Mouse (Mus musculus): ENCODE measurements at regions not wholly inside any gene's neighbourhood (a gene's known extent, or its start where the extent isn't known, plus 50 kb on each side); places are given as distances from the start of the nearest gene placed in this dataset.

DNA sequence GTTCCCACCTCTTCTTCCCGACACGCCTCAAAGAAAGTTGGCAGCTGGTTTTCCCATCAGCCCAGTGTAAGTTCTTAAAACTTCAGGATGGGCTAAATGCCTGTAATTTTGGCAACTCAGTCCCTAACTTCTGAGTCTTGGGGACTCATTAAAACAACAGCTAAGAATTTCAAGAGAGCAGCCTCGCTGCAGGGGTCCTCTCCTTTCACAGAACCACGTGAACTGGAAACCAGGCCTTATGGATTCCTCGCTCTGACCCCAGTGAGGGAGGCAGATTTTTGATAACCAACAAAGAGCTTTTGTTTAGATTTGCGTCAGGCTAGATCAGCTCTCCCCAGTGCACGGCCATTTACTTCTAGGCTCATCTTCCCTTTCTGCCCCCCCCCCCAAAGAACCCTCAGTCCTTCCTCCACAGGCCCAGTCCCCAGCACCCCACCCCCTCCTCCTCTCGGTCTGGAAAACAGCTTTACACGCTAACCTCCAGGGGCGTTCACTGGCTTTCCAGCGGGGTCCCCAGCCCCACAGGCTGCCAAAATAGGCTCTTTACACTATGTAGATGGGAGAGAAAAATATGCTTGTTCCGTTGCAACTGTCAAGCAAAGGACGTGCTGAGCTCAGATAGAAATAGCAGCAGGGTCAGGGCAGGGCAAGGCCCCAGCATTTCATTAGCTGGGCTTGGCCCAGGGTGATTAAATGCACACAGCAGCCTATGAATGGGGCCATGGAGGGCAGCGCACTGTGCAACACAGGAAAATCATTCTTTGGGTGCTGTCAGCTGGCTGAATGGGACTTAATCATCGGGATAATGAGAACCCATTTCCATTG is 233.5 kb downstream of the Zfp36l1 start:
- H3K4me1 ChIP-seq (replicated peaks; ENCODE audit: insufficient read depth, low read length), result peaks cover 18% of the 10 kb centered on the region
- ATAC-seq (replicated peaks; ENCODE audit: low FRiP score, low read depth) (peak; percentile 37; the same call in 1 of the 2 replicates), DNase-seq (ENCODE audit: low spot score) (peak; percentile 90)
- H3K27me3 ChIP-seq (ENCODE audit: insufficient read depth, low read length), result no peaks in the 10 kb centered on the region
- H3K9me3 ChIP-seq (replicated peaks; ENCODE audit: low read length), result no peaks in the 10 kb centered on the region
- no peak overlapping the region for H3K9ac ChIP-seq (ENCODE audit: low read depth, low read length)
- H3K27ac ChIP-seq, result peak overlapping the region; percentile 73
- no peak; the same call in 1 of the 2 replicates for TF ChIP-seq CTCF (IDR thresholded peaks at IDR 0.05; ENCODE audit: low read depth)
- no peaks in the 10 kb centered on the region for H3K36me3 ChIP-seq (ENCODE audit: insufficient read depth, low read length)
- H3K4me3 ChIP-seq (replicated peaks; ENCODE audit: low read depth, low read length), result no peak overlapping the region
- no peak overlapping the region for H3K4me2 ChIP-seq (ENCODE audit: low read length)
- WGBS, result 16% methylated on average over 15 of the region's 15 CpGs

DNA sequence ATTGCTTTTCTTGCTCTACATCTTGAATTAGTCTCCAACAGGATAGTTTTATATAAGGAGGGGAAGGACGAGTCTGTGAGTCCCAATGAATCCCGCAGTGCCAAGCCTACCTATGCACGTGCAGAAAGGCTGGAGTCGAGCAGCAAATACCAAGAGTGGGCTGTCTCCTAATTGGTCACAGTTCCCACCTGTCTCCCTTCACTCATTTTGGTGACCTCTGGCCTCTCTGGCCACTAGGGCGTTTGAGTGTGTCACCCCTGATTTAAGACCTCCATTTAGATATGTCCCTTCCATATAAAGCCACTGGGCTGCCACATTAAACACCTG is 234.1 kb downstream of the Zfp36l1 start:
- 39% methylated on average over 5 of the region's 5 CpGs for WGBS
- Histone ChIP-seq H3K27me3 (ENCODE audit: insufficient read depth, low read length) (no peaks in the 10 kb centered on the region), H3K9me3 (replicated peaks; ENCODE audit: low read length) (no peaks in the 10 kb centered on the region), H3K4me3 (replicated peaks; ENCODE audit: low read depth, low read length) (no peak overlapping the region), H3K4me2 (ENCODE audit: low read length) (no peak overlapping the region), H3K36me3 (ENCODE audit: insufficient read depth, low read length) (no peaks in the 10 kb centered on the region), H3K4me1 (replicated peaks; ENCODE audit: insufficient read depth, low read length) (peaks cover 18% of the 10 kb centered on the region), H3K9ac (ENCODE audit: low read depth, low read length) (no peak overlapping the region), H3K27ac (peak overlapping the region; percentile 73; the same call in 1 of the 2 replicates)
- ATAC-seq (replicated peaks; ENCODE audit: low FRiP score, low read depth), result no peak
- DNase-seq (ENCODE audit: low spot score), result no peak
- no peak for TF ChIP-seq CTCF (IDR thresholded peaks at IDR 0.05; ENCODE audit: low read depth)

DNA sequence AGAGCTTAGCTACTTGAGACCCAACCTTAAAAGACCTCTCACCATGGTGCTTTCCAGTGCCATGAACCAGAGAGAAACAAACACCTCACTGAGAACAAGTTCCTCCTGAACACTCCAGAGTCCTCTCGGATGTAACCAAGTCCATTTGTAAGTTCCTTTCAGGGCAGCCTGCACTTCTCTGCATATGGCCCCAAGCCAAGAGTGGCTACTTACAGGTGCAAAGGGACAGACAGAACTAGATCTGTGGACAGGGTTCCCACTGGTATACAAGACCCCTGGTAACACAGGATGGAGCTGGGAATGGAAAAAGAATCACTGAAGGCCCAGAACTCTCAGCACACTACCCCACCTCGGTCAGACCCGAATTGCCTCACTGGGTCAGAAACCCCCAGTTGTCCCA is 234.7 kb downstream of the Zfp36l1 start:
- ATAC-seq (replicated peaks; ENCODE audit: low FRiP score, low read depth) (no peak), DNase-seq (ENCODE audit: low spot score) (no peak)
- Histone ChIP-seq H3K4me1 (replicated peaks; ENCODE audit: insufficient read depth, low read length) (peaks cover 18% of the 10 kb centered on the region), H3K9me3 (replicated peaks; ENCODE audit: low read length) (no peaks in the 10 kb centered on the region), H3K27me3 (ENCODE audit: insufficient read depth, low read length) (no peaks in the 10 kb centered on the region), H3K9ac (ENCODE audit: low read depth, low read length) (no peak overlapping the region), H3K4me2 (ENCODE audit: low read length) (no peak overlapping the region), H3K27ac (no peak overlapping the region), H3K36me3 (ENCODE audit: insufficient read depth, low read length) (no peaks in the 10 kb centered on the region), H3K4me3 (replicated peaks; ENCODE audit: low read depth, low read length) (no peak overlapping the region)
- no peak for TF ChIP-seq CTCF (IDR thresholded peaks at IDR 0.05; ENCODE audit: low read depth)
- 76% methylated on average over 3 of the region's 3 CpGs for WGBS

- DNase-seq (ENCODE audit: low spot score) (no peak), ATAC-seq (replicated peaks; ENCODE audit: low FRiP score, low read depth) (no peak)
- Histone ChIP-seq H3K9ac (ENCODE audit: low read depth, low read length) (no peak overlapping the region), H3K4me2 (ENCODE audit: low read length) (no peak overlapping the region), H3K4me3 (replicated peaks; ENCODE audit: low read depth, low read length) (no peak overlapping the region), H3K36me3 (ENCODE audit: insufficient read depth, low read length) (no peaks in the 10 kb centered on the region), H3K9me3 (replicated peaks; ENCODE audit: low read length) (no peaks in the 10 kb centered on the region), H3K27me3 (ENCODE audit: insufficient read depth, low read length) (no peaks in the 10 kb centered on the region), H3K27ac (no peak overlapping the region), H3K4me1 (replicated peaks; ENCODE audit: insufficient read depth, low read length) (peaks cover 6% of the 10 kb centered on the region)
- 44% methylated on average over 2 of the region's 2 CpGs for WGBS
- TF ChIP-seq CTCF (IDR thresholded peaks at IDR 0.05; ENCODE audit: low read depth), result no peak
Measured at GRCm38 (mm10) chr12:79874333-79874732, 238.5 kb downstream of the Zfp36l1 start.

GRCm38 (mm10) chr12:79865179-79865552 is 247.6 kb downstream of the Zfp36l1 start:
- Histone ChIP-seq H3K4me3 (replicated peaks; ENCODE audit: low read depth, low read length) (no peak overlapping the region), H3K9me3 (replicated peaks; ENCODE audit: low read length) (no peaks in the 10 kb centered on the region), H3K4me2 (ENCODE audit: low read length) (no peak overlapping the region), H3K27me3 (ENCODE audit: insufficient read depth, low read length) (no peaks in the 10 kb centered on the region), H3K9ac (ENCODE audit: low read depth, low read length) (no peak overlapping the region), H3K36me3 (ENCODE audit: insufficient read depth, low read length) (no peaks in the 10 kb centered on the region), H3K4me1 (replicated peaks; ENCODE audit: insufficient read depth, low read length) (peaks cover 7% of the 10 kb centered on the region), H3K27ac (no peak overlapping the region)
- 39% methylated on average over 6 of the region's 6 CpGs for WGBS
- DNase-seq (ENCODE audit: low spot score) (no peak), ATAC-seq (replicated peaks; ENCODE audit: low FRiP score, low read depth) (no peak)
- TF ChIP-seq CTCF (IDR thresholded peaks at IDR 0.05; ENCODE audit: low read depth), result no peak

DNA sequence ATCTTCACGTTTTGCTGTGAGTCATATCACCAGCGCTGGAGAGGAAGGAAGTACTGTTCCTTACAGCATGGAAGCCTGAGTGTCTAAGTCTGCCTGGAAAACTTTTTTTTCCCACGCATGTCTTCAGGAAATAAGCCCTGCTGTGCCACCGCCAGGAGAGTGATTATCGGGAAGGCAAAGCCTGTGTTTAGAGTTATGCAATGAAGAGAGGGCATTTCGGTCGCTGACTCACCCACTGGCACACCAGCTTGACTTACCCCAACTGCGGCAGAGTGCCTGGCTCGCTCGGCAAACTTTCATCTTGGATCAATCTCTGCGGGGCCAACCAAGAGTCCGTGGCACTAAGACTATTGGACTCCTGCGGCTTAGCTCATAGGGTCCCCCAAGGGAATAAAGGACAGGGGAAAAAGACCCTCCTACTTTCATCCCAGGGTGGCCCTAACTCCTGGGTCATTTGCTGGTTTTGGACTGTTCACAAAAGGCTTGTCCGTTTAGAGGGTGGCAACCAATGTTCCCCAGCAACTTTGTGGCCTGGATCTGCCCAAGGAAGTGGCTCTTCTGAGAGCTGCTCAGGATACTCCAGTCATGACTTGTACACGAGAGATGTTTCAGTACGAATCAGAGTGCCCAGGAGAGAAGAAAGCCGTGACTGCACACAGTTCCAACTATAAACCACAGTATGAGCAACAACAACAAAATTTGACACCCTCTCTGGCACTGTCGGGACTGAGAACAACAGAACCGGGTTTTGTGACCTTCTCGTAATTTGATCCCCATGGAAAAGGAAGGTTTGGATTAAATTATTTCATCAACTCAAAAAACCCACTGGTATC is 248.3 kb downstream of the Zfp36l1 start:
- DNase-seq (ENCODE audit: low spot score) (no peak), ATAC-seq (replicated peaks; ENCODE audit: low FRiP score, low read depth) (no peak)
- Histone ChIP-seq H3K9me3 (replicated peaks; ENCODE audit: low read length) (no peaks in the 10 kb centered on the region), H3K9ac (ENCODE audit: low read depth, low read length) (no peak overlapping the region), H3K4me3 (replicated peaks; ENCODE audit: low read depth, low read length) (no peak overlapping the region), H3K27ac (no peak overlapping the region), H3K36me3 (ENCODE audit: insufficient read depth, low read length) (no peaks in the 10 kb centered on the region), H3K4me1 (replicated peaks; ENCODE audit: insufficient read depth, low read length) (peaks cover 13% of the 10 kb centered on the region), H3K27me3 (ENCODE audit: insufficient read depth, low read length) (no peaks in the 10 kb centered on the region), H3K4me2 (ENCODE audit: low read length) (no peak overlapping the region)
- TF ChIP-seq CTCF (IDR thresholded peaks at IDR 0.05; ENCODE audit: low read depth), result no peak
- WGBS, result 60% methylated on average over 20 of the region's 20 CpGs

Measured in kidney, postnatal 0 days (tissue).